Mouse (Mus musculus) right cerebral cortex, adult 18-20 months (tissue): ENCODE data around the gene Mylk3.

Experiments
- DNase-seq: peaks from one replicate; pipeline ENCODE4 v3.0.0; 2022; ENCODE audit warnings: mixed read lengths

Gene Mylk3

GRCm38 (mm10) chr8:85386205-85386604, at the start of gene Mylk3:
Gene Mylk3, minus strand, starts transcription at chr8:85386345.
- DNase-seq: peak; percentile 57

- no peak for DNase-seq
Measured at GRCm38 (mm10) chr8:85435736-85436135, 49.6 kb upstream of the Mylk3 start.

- DNase-seq: no peak
Measured at GRCm38 (mm10) chr8:85434817-85435216, 48.7 kb upstream of the Mylk3 start.

DNA sequence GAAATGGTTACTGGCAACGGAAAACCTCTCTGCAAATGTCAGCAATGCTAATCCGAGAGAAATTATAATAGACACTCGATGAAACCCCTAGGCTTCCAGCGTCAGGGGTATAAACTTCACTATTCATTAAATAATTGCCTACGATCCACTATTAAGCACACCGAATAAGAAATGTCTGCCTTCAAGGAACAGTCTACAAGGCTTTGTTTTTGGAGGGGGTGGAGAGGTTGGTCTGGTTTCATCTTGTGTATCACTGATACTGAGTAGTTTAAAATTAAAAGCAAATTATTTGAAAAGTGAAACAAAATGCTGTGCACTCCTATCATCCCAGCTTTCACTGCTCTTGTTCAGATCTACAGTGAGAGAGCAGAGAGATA, 46.9 kb upstream of the Mylk3 start:
- no peak for DNase-seq

GRCm38 (mm10) chr8:85432168-85433016, 46.2 kb upstream of the Mylk3 start, which contains the start of gene 4921524J17Rik:
Gene 4921524J17Rik, minus strand, starts transcription at chr8:85432833.
- DNase-seq: peak; percentile 99

GRCm38 (mm10) chr8:85431281-85432167, 45.4 kb upstream of the Mylk3 start:
- no peak for DNase-seq

- DNase-seq: no peak
Measured at GRCm38 (mm10) chr8:85430801-85431200, 44.7 kb upstream of the Mylk3 start.

GRCm38 (mm10) chr8:85429219-85429618, 43.1 kb upstream of the Mylk3 start:
- no peak for DNase-seq

GRCm38 (mm10) chr8:85427026-85427425, 40.9 kb upstream of the Mylk3 start:
- DNase-seq: no peak

DNA sequence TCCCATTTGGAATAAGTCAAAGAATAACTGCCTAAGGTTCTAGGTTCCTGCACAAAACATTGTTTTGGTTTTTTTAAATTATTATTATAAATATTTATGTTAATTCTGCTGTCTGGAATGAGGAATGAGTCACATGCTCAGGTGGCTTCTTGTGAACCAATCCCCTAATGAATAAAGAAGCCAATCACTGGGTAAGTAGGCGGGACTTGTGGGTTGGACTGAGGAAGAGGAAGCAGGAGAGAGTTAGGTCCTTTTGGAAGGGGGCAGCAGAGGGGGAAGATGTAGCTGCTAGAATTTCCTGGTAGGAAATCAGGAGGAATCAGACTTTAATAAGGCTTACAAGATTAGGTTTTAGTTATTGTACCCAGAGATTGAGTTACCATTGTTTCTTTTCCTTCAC, 35.2 kb upstream of the Mylk3 start:
- DNase-seq: no peak

GRCm38 (mm10) chr8:85408526-85408925, 22.4 kb upstream of the Mylk3 start:
- no peak for DNase-seq

DNA sequence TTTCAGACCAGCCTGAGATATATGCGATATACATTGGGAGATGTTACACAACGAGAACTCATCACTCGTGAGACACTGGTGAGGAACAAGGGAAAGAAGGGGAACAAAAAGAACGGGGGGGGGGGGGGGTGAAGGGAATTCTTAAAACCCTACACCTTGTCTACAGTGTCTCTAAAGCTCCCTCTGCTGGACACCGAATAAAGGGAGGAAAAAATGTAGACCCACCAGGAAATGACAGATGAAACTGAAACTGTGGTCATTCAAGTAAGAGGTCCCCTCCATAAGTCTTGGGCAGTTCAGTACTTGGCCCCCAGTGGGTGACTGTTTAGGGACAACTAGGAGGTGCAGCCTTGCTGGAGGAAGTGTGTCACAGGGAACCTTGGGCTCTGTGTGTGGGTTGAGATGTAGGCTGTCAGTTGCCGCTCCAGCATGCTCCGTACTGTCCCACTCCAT, 21.9 kb upstream of the Mylk3 start:
- peak; percentile 52 for DNase-seq

DNA sequence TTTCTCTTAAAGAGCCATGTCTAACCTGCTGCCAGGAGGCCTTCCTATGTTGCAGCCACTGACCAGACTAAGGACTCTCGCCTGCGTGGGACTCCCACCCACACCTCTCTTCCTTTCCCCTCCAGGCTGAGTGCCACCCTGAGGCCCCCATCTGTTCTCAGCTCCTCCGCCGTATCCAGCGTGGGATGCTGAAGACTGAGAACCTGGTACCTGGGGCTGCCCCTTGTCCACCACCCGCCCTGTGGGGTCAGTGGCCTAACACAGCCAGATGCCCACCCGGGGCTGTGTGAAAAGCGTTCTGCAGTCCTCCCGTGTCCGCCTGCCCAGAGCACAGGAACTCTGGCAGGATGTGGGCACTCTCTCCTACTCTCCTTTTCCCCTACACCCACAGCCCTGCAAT, 19.8 kb upstream of the Mylk3 start:
- DNase-seq: no peak

DNA sequence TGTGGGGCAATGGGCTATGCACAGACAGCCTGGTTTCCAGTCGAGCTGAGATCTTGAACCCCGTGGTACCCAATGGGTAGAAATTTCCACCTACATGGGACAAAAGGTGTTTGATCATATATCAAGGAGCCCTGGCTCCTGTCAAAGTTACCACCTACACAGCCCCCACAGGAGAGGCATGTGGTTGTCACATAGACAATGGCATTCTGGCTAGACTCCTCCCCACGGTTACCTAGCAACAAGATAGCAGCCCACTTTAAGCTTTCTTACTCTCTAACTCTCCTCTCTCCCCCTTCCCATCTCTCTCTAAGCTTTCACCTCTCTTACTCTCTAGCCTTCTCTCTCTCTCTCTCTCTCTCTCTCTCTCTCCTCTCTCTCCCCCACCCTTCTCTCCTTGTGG, 19.3 kb upstream of the Mylk3 start:
- DNase-seq: no peak

- no peak for DNase-seq
Measured at GRCm38 (mm10) chr8:85398548-85398947, 12.4 kb upstream of the Mylk3 start.

DNA sequence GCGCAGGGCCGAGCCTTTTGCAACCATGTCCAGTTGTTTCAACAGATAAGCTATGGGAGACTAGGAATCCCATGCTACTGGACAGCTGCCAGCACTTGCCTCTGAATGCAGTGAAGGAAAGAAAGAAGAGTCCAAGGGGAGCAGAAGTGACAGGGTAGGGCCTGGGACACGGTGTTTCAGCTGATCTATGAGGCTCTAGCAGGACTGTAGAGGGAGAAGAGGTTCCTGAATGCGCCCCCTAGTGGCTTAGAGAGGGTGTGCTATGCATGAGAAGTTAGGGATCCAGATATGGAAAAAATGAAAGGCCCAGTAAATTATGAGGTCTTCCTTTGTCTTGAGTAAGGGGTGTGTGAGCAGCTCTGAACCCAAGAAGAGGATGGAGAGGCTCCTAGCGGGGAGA, 11.4 kb upstream of the Mylk3 start:
- peak; percentile 12 for DNase-seq

DNA sequence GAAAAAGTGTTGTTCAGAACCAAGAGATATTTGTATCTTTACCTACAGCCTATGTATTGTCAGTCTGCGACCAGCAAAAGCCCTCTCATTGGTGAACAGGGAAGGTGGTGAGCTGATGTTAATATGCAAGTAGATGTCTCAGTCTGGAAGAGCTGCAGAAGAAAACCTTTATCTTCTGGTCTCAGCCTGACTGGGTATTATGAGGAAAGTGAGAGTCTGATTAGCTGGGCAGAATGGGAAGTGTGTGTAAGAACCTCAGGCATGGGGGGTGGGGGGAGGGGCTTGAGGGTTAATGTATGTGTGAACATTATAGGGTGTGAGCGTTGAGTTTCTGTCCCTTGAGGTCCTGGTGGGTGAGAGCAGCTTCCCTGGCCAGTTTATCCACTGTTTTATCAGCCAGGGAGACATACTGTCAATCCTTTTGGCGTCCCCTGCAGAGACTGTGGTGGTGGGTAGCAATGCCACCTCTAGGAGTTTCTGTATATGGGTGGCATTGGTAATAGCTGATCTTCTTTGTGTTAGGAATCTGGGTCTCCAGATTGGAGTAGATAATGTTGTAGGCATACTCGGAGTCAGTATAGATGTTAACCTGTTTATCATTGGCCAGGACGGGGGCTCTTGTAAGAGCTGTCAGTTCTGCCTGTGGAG, 10.4 kb upstream of the Mylk3 start:
- no peak for DNase-seq

GRCm38 (mm10) chr8:85395681-85396431, 9.7 kb upstream of the Mylk3 start:
- no peak for DNase-seq

- no peak for DNase-seq
Measured at GRCm38 (mm10) chr8:85395017-85395416, 8.9 kb upstream of the Mylk3 start.

- DNase-seq: no peak
Measured at GRCm38 (mm10) chr8:85393199-85393598, 7.1 kb upstream of the Mylk3 start.

DNA sequence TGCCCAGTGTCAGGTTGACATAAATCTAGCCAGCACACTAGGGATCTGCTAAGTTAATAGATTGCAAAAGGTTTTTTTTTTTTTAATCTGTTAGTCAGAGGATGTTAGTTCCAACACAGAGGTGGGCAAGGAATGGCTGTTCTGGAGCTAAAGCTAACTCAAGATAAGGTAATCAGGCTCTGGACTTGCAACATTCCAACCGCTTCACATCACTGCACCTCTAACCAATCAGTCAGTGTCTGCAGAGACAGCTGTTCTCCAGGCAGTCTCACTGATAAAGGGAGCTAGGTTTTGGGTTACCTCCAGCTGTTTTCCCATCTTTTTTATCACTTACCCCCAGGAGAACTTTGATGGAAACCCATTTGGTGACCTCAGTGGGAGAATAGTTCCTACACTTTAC, 5.3 kb upstream of the Mylk3 start:
- no peak for DNase-seq

DNA sequence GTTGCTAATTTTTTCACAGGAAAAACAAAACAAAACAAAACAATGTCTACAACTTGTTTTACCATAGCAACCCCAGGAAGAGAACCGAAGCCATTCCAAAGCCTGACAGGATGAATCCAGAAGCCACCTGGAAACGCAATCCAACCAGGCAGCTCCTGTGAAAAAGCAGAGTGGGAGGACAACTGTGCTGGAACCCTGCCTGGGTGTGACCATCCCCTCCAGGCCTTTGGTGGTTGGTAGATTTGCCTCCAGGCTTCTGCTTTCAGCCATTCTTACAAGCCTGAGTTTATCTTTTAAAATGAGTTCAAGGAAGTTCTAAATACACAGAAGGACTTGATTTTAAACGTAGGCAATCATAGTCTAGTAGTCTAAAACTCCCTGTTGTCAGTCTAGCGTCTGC, 4.2 kb downstream of the Mylk3 start:
- peak; percentile 13 for DNase-seq

DNA sequence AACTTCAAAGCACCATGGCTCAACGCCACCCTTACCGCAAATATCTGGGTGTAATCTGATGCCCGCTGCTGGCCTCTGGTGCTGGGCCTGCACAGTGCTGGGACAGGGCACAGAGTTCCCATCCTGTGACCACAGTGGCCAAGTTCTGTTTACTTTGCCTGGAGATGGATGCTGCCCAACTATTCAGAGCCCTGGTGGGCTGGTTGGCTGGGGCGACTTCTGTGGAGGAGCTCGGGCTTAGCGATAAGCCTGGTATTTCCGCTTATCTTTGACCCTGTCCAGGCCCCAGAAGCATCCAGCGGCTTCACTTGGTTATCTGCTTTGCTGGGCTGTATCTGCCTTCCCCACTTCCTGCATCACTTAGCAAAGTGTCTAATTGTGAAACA, 5.3 kb downstream of the Mylk3 start:
- no peak for DNase-seq
